Mouse (Mus musculus): ENCODE data around the gene Dnajc6. TPM values are rescaled to one million over a fixed set of nuclear protein-coding genes. Genes with fewer than 3 reads are reported as not detected.
A peak's percentile ranks its signal among the peaks of the same experiment; 100 is the strongest.

Dnajc6 gene
- polyA plus RNA-seq, 1 experiment from 2014 or later, result 0.45 TPM

DNA sequence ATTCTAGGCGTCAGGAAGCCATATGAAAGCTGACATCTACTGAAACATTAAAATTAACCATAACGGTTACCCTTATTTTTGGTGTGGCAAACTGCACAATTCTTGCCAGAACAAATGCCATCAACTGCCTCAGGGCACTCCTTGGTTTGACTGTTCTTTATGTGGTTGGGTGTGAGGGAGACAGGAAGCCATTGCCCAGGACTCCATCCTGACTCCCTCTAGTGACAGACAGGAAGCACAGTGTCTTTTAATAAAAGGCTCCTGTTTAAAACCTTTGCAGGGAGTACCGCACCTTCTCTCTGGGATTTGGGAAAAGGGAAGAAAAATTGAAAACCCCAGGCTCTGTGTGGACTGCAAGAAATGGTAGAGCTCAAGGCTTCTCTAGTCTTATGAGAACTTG, 30.2 kb upstream of the Dnajc6 start:
- Histone ChIP-seq H3K9ac (no peak overlapping the region), H3K27ac (ENCODE audit: poor library complexity, severe bottlenecking) (no peak overlapping the region), H3K4me2 (no peak overlapping the region), H3K9me3 (replicated peaks) (no peaks in the 10 kb centered on the region), H3K4me1 (replicated peaks) (0 out of 2 replicates have a peak, but pooled peaks cover 4% of the 10 kb centered on the region), H3K4me3 (no peak overlapping the region), H3K27me3 (replicated peaks) (no peaks in the 10 kb centered on the region), H3K36me3 (peaks cover 27% of the 10 kb centered on the region)
- 79% methylated on average over 3 of the region's 3 CpGs for WGBS
- ATAC-seq (ENCODE audit: insufficient number of reproducible peaks, low FRiP score), result no peak

DNA sequence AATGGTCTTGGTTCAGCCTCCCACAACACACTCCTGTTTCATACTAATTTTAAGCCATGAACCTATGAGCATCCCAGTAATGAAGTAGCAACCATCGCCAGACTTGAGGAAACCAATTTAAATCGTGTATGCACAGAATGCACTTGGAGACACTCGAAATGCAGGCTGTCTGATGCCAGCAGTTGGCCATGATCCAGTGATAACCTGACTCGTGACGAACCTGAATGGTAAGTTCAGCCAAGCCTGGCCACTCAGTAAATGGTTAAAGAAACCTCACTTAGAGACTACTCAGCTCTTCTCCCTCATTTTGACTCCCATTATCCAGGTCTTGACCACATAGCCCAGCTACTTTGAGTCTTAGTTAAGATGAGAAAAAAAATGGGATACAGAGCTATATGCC, 27.2 kb upstream of the Dnajc6 start:
- WGBS, result 75% methylated on average over 5 of the region's 5 CpGs
- no peak for ATAC-seq (ENCODE audit: insufficient number of reproducible peaks, low FRiP score)
- Histone ChIP-seq H3K4me2 (no peak overlapping the region), H3K9me3 (replicated peaks) (no peaks in the 10 kb centered on the region), H3K4me1 (replicated peaks) (no peaks in the 10 kb centered on the region), H3K4me3 (no peak overlapping the region), H3K27ac (ENCODE audit: poor library complexity, severe bottlenecking) (no peak overlapping the region), H3K9ac (no peak overlapping the region), H3K36me3 (peaks cover 13% of the 10 kb centered on the region), H3K27me3 (replicated peaks) (no peaks in the 10 kb centered on the region)

DNA sequence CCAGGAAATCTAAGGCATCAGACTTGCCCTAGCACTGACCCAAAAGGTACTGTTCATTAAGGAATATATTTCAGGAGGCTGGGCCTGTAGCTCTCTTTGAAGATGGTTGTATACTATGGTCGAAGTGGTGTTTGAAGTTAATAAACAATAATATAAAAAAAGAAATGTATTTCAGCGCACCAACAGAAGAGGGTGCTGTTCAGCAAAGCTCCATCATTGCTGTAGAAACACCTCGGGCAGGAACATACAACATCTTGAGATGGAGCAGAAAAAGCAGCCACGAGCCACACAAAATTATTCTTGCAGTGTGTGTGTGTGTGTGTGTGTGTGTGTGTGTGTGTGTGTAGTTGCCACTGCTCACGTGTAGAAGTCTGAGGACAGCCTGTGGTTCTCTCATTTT, 25.9 kb upstream of the Dnajc6 start:
- H3K9ac ChIP-seq, result no peak overlapping the region
- H3K4me2 ChIP-seq, result no peak overlapping the region
- peaks cover 1% of the 10 kb centered on the region; the same call in 1 of the 2 replicates for H3K36me3 ChIP-seq
- H3K9me3 ChIP-seq (replicated peaks), result no peaks in the 10 kb centered on the region
- WGBS, result 56% methylated on average over 5 of the region's 5 CpGs
- no peaks in the 10 kb centered on the region for H3K27me3 ChIP-seq (replicated peaks)
- H3K4me1 ChIP-seq (replicated peaks), result no peaks in the 10 kb centered on the region
- ATAC-seq (ENCODE audit: insufficient number of reproducible peaks, low FRiP score), result no peak
- H3K4me3 ChIP-seq, result no peak overlapping the region
- H3K27ac ChIP-seq (ENCODE audit: poor library complexity, severe bottlenecking), result no peak overlapping the region

DNA sequence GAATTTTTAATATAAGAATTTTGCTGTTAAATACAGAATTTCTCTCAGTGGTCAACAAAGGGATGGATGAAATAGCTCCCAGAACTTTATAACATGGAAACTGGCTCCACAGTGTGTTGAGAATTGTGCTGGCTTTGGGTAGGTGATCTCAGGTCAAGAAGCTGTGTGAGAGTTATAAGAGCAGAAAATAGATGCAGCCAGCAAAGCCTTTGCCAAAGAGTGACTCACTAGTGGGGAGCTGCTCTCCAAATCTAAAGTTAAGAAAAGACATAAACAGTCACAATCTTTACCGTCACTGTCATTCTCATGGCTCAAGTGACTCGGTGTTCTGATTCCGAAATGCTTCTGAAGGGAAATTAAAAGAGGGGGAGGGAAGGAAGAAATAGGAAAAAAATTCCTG, 23.7 kb upstream of the Dnajc6 start:
- Histone ChIP-seq H3K4me3 (no peak overlapping the region), H3K9me3 (replicated peaks) (no peaks in the 10 kb centered on the region), H3K36me3 (no peaks in the 10 kb centered on the region), H3K27me3 (replicated peaks) (no peaks in the 10 kb centered on the region), H3K4me1 (replicated peaks) (no peaks in the 10 kb centered on the region), H3K9ac (no peak overlapping the region), H3K4me2 (no peak overlapping the region), H3K27ac (ENCODE audit: poor library complexity, severe bottlenecking) (no peak overlapping the region)
- 78% methylated on average over 3 of the region's 3 CpGs for WGBS
- no peak for ATAC-seq (ENCODE audit: insufficient number of reproducible peaks, low FRiP score)

DNA sequence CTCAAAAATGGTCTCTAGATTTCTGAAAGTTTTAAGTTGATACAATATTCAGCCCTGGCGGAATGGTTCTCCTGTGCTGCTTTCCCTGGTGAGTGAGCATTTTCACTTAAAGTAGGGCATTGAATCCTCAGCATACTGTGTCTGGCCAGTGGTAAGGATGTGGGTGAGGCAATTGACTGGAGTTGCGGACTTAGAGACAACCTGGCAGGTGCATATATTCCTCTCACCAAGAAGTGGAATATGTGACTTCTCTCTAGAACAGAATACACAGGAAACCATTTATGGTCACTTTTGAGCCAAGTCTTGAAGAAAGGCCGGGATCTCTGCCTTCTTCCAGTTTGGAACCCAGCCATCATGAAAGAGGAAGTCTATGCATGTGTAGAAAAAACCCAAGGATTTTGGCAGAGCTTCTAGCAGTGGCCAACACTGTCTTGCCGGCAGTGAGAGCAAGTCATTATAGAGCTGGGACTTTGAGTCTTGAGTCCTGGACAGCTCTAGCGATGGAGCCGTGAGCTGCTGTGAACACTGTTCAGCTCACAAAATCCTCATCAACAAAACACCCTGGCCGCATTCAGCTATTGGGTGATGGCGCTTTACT, 6.0 kb upstream of the Dnajc6 start:
- Histone ChIP-seq H3K9ac (no peak overlapping the region), H3K4me2 (no peak overlapping the region), H3K4me1 (replicated peaks) (no peaks in the 10 kb centered on the region), H3K36me3 (no peaks in the 10 kb centered on the region), H3K27me3 (replicated peaks) (peaks cover 9% of the 10 kb centered on the region), H3K27ac (ENCODE audit: poor library complexity, severe bottlenecking) (no peak overlapping the region), H3K4me3 (no peak overlapping the region), H3K9me3 (replicated peaks) (no peaks in the 10 kb centered on the region)
- 82% methylated on average over 8 of the region's 8 CpGs for WGBS
- ATAC-seq (ENCODE audit: insufficient number of reproducible peaks, low FRiP score), result no peak

DNA sequence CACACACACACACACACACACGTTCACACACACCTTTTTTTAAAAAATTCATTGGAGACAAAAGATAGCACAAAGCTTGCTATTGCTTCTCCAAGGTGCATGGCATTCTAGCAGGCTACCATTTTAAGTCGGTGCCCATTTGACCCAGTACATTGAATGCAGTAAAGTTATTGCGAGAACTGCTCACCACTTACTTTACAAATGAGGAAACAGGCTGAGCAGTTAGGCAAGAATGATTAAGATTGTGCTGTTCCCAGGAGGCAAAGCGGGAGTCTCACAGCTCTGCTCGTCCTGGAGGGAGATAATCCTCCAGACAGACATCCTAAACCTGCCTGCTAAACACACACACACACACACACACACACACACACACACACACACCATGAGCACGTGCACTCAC, 4.7 kb upstream of the Dnajc6 start:
- no peak overlapping the region for H3K27ac ChIP-seq (ENCODE audit: poor library complexity, severe bottlenecking)
- H3K4me3 ChIP-seq, result no peak overlapping the region
- no peak for ATAC-seq (ENCODE audit: insufficient number of reproducible peaks, low FRiP score)
- no peak overlapping the region for H3K9ac ChIP-seq
- H3K9me3 ChIP-seq (replicated peaks), result no peaks in the 10 kb centered on the region
- H3K27me3 ChIP-seq (replicated peaks), result peaks cover 22% of the 10 kb centered on the region
- WGBS, result 59% methylated on average over 6 of the region's 6 CpGs
- no peaks in the 10 kb centered on the region; the same call in 1 of the 2 replicates for H3K4me1 ChIP-seq (replicated peaks)
- H3K36me3 ChIP-seq, result no peaks in the 10 kb centered on the region
- no peak overlapping the region for H3K4me2 ChIP-seq

DNA sequence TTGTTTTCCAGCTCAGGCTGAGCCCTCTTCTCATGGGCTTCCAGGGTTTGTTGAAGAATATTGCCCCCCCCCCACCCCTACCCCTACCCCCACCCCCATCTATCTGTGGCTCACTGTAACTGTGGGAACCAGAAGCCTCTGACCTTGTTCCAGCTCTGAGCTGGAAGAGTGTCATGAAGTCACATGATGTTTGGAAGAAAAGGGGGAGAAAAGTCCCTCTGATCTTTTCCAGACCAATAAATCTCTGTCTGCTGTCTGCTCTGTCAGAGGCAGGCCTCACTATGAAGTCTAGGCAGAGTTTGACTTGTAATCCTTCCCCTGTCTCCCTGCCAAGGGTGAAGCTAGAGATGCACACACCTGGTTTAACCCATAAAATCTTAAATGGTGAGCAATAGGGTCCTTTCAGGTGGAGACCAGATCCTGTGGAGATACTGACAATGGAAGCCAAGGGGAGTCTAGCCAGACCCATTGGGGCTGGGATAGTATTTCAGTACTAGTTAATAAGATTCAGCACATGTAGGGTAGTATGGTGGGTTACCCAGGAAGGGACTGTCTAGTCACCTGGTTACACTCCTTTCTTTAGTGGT, 2.7 kb upstream of the Dnajc6 start:
- no peaks in the 10 kb centered on the region for H3K9me3 ChIP-seq (replicated peaks)
- H3K4me3 ChIP-seq, result no peak overlapping the region
- H3K4me1 ChIP-seq (replicated peaks), result no peaks in the 10 kb centered on the region; the same call in 1 of the 2 replicates
- no peaks in the 10 kb centered on the region for H3K36me3 ChIP-seq
- H3K27ac ChIP-seq (ENCODE audit: poor library complexity, severe bottlenecking), result no peak overlapping the region
- H3K4me2 ChIP-seq, result no peak overlapping the region
- ATAC-seq (ENCODE audit: insufficient number of reproducible peaks, low FRiP score), result no peak
- H3K27me3 ChIP-seq (replicated peaks), result peaks cover 40% of the 10 kb centered on the region
- H3K9ac ChIP-seq, result no peak overlapping the region

DNA sequence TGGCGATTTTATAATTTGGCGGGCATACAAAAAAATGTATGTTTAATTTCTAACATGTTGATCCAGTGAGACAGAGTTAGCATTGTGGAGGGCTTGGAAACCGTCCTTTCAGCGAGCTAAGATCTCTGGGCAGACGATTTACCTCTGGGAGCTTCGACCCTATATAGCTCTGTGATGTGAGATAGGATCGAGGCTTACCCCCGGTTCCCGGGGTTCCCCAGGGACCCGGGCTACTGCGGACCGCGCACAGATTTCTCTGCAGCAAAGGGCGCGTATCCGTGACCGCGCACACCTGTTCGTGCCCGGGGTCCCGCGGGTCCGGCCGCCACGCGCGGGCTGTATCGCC, 287 bp upstream of the Dnajc6 start:
- no peaks in the 10 kb centered on the region for H3K36me3 ChIP-seq
- H3K4me2 ChIP-seq, result peak overlapping the region; percentile 96
- no peaks in the 10 kb centered on the region for H3K9me3 ChIP-seq (replicated peaks)
- peaks cover 49% of the 10 kb centered on the region for H3K27me3 ChIP-seq (replicated peaks)
- 0 out of 2 replicates have a peak, but pooled peaks have one; percentile 9 for ATAC-seq (ENCODE audit: insufficient number of reproducible peaks, low FRiP score)
- H3K9ac ChIP-seq, result peak overlapping the region; percentile 63
- H3K27ac ChIP-seq (ENCODE audit: poor library complexity, severe bottlenecking), result no peak overlapping the region
- H3K4me1 ChIP-seq (replicated peaks), result no peaks in the 10 kb centered on the region; the same call in 1 of the 2 replicates
- peak overlapping the region; percentile 64 for H3K4me3 ChIP-seq
- WGBS, result 2% methylated on average over 28 of the region's 28 CpGs

DNA sequence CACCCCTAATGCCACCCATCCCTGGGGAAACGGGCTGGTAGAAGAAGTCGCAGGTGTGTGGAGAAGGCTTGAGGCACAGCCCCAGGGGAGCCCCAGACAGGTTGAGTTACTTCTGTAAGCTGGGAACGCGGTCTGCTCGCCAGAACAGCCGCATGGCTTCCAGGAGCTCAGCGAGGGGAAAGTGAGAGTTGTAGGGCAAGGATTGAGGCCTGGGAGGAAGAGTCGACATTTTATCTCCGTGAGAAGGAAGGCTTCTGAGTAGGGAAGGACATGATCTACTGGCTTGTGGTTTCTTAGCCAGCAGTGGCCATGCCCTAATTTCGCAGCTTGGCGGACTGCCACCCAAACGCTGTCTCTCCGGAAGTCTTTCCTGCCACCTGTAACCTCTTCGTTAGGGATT, 888 bp downstream of the Dnajc6 start:
- no peak overlapping the region; the same call in 1 of the 2 replicates for H3K9ac ChIP-seq
- peaks cover 49% of the 10 kb centered on the region for H3K27me3 ChIP-seq (replicated peaks)
- no peaks in the 10 kb centered on the region for H3K9me3 ChIP-seq (replicated peaks)
- no peak for ATAC-seq (ENCODE audit: insufficient number of reproducible peaks, low FRiP score)
- peak overlapping the region; percentile 96 for H3K4me2 ChIP-seq
- peak overlapping the region; percentile 64 for H3K4me3 ChIP-seq
- H3K36me3 ChIP-seq, result no peaks in the 10 kb centered on the region
- no peaks in the 10 kb centered on the region; the same call in 1 of the 2 replicates for H3K4me1 ChIP-seq (replicated peaks)
- WGBS, result 3% methylated on average over 14 of the region's 14 CpGs
- H3K27ac ChIP-seq (ENCODE audit: poor library complexity, severe bottlenecking), result no peak overlapping the region

DNA sequence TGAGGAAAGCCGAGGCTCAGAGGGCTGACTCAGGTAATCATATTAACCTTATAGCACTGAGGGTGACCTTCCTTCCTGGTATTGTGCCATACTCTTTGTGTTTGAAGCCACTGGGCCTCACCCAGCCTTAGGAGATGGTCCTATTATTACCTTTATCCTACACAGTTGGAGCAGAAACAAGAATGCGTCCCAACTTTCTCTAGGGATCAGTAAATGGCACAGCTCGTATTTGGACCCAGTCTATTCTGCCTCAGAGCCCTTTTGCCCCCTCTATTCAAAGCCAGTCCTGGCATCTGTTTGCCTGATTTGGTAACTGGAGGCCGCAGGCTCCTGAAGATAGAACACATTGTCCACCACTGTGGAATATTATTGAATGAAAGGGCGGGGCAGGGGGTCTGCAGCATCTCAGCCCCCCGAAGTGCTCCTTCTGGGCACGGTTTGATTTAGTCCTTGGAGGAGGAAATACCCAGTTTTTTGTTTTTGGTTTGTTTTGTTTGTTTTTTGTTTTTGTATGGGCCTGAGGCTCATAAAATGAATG, 8.1 kb downstream of the Dnajc6 start:
- Histone ChIP-seq H3K9me3 (replicated peaks) (no peaks in the 10 kb centered on the region), H3K4me3 (no peak overlapping the region), H3K27ac (ENCODE audit: poor library complexity, severe bottlenecking) (no peak overlapping the region), H3K27me3 (replicated peaks) (peaks cover 12% of the 10 kb centered on the region), H3K4me1 (replicated peaks) (peaks cover 9% of the 10 kb centered on the region; the same call in 1 of the 2 replicates), H3K4me2 (no peak overlapping the region), H3K36me3 (no peaks in the 10 kb centered on the region), H3K9ac (no peak overlapping the region)
- WGBS, result 74% methylated on average over 7 of the region's 7 CpGs
- ATAC-seq (ENCODE audit: insufficient number of reproducible peaks, low FRiP score), result no peak

DNA sequence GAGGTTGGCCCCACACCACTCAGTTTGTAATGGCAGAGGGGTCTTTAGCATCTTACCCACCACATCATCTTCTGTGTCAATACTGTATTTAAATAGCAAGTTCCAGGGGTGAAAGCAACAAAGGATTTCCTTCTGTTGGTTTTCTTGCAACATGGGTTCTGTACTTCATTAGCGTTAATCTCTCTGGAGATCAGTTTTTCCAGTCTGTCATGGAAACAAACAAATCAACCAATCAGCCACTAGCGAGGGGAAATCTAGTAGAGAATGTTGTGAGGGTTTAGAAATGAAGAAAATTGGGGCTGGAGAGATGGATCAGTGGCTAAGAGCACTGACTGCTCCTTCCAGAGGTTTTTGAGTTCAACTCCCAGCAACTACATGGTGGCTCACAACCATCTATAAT, 9.5 kb downstream of the Dnajc6 start:
- H3K9ac ChIP-seq, result no peak overlapping the region
- H3K4me2 ChIP-seq, result no peak overlapping the region
- no peak overlapping the region for H3K27ac ChIP-seq (ENCODE audit: poor library complexity, severe bottlenecking)
- peaks cover 19% of the 10 kb centered on the region for H3K27me3 ChIP-seq (replicated peaks)
- H3K4me3 ChIP-seq, result no peak overlapping the region
- no peaks in the 10 kb centered on the region for H3K36me3 ChIP-seq
- no peak for ATAC-seq (ENCODE audit: insufficient number of reproducible peaks, low FRiP score)
- peaks cover 9% of the 10 kb centered on the region; the same call in 1 of the 2 replicates for H3K4me1 ChIP-seq (replicated peaks)
- H3K9me3 ChIP-seq (replicated peaks), result no peaks in the 10 kb centered on the region
- WGBS, result 69% methylated on average over 2 of the region's 2 CpGs

DNA sequence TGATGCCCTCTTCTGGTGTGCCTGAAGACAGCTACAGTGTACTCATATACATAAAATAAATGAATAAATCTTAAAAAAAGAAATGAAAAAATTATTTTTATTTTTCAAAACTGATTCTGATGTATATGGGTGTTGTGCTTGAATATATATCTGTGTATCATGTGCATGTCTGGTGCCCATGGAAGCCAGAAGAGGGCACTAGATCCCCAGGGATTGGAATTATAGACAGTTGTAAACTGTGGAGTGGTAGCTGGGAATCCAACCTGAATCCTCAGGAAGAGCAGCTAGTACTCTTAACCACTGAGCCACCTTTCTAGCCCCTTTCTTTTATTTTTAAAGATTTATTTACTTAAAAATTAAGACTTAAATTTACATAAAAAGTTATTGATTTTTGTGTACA, 9.9 kb downstream of the Dnajc6 start:
- Histone ChIP-seq H3K9me3 (replicated peaks) (no peaks in the 10 kb centered on the region), H3K9ac (no peak overlapping the region), H3K4me1 (replicated peaks) (peaks cover 9% of the 10 kb centered on the region; the same call in 1 of the 2 replicates), H3K4me3 (no peak overlapping the region), H3K4me2 (no peak overlapping the region), H3K27me3 (replicated peaks) (peaks cover 20% of the 10 kb centered on the region), H3K27ac (ENCODE audit: poor library complexity, severe bottlenecking) (no peak overlapping the region), H3K36me3 (no peaks in the 10 kb centered on the region)
- ATAC-seq (ENCODE audit: insufficient number of reproducible peaks, low FRiP score), result no peak
